Mouse (Mus musculus) stomach, postnatal 0 days (tissue): ENCODE results near the gene Mrps6.

Source experiments
- CTCF ChIP-seq: IDR thresholded peaks from 2 replicates; pipeline ENCODE4 v1.5.1; 2016; ENCODE audit warnings: antibody characterized with exemption, low read depth, mild to moderate bottlenecking, moderate library complexity
- EP300 ChIP-seq: optimal IDR thresholded peaks from 2 replicates; pipeline ENCODE3; 2016; ENCODE audit warnings: antibody characterized with exemption

GRCm38 (mm10) chr16:92139386-92140261, 81.6 kb downstream of the Mrps6 start:
- no peak for TF ChIP-seq CTCF
- TF ChIP-seq EP300, result no peak
